Mouse (Mus musculus): Measurements from ENCODE around the gene Tmem237.

Tmem237 gene

DNA sequence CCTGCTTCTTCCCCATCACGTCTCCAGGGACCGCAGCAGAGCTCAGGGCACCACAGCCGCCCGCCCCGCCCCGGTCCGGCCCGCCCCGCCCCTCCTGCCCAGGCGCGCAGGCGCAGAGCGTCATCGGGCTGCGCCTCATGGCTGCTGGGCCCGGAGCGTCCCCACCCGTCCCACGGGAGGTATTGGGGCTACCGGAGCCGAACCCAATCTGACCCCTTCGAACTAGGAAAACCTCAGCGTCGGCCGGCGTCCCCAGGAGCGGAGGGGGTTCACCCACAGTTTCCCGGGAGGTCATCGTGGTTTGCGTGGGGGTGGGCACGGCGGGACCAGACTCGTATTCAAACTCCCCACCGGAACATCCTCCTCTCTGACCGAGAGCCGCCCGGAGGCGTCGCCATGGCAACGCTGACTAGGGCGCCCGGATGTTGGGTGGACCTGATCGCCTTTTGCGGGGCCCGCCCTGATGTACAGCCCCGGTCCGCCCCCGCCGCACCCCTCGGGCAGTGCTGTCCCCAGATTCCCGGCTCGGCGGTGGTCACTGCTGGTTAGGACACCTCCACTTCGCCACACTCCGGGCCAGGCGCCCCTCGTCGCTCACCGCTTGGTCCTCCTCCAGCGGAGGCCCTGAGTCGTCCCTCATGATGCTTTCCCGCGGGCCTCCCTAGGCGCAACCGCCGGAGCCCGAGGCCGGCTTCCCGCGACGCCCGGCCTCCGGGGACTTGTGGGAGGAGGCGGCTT lies at the start of gene Tmem237:
Gene Tmem237 (minus strand): TSS at position 689 of the 738 bp plus-strand sequence.
- DNase-seq: peak; percentile 84 to 86

DNA sequence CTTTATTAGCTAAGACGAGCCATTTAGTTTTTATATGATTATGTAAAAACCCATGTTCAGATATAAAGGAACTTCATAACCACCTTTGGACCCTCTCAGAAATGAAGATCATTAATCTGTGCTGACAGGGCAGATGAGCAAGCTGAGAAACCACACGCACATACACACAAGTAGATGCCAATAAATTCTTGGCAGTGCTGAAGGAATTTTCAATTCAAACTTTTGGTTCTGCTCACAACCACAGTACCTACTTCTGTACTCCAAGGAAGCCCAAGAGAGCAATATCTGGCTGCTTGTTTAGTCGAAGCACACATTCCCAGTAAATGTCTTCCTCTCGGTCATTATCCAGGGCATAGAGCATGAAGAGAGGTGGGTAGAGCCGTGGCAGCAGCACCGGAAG lies 49.4 kb upstream of the Tmem237 start:
- DNase-seq: no peak

DNA sequence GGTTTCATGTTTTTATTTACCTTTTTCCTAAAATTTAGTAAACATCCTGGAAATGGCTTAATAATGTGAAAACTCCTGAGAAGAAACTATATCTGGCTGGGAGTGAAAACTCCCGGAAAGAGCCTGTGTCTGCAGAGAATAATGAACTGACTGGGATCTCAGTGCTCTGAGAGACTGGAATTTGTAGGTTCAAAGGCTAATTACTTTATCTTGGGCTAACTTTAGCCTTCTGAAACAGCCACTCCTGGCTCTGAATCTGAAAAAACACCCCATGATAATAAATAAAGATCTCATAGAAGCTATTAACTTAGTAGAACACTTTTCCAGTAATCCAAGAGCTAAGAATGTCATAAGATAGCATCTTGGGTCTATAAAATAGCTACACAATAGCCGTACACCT lies 48.3 kb upstream of the Tmem237 start:
- DNase-seq: no peak

DNA sequence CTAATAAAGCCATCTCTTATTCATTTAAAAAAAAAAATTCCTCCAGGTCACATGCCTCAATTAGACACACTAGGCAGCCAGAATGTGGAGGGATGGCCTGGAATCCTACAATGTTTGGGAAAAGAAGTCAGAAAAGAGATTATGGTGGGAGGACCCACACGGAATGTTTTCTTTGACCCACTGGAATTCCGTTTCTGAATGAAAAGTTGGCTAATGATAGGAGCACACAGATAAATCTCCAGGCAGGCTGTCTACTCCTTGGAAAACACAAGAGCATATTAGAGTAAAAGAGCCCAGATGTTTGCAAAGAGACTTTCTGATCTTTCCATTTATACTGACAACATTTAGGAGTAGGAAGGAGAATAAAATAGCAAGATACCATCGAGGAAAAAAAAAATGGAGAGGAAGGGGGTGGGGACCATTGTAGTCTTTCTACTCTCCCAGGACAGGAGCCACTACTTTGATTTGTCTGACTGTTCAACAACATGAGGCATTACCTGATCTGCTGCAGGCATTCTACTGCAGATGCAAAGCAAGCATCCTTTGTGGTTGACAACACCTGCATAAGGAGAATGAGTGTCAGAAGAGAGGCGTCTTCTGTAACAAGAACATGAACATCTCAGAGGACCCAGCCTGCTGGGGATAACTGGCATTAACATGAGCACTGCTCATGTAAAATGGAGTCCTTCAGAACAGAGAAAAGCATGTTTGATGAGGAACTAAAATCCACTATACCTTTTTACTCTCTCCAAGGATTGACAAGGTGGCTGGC lies 47.6 kb upstream of the Tmem237 start:
- no peak for DNase-seq

DNA sequence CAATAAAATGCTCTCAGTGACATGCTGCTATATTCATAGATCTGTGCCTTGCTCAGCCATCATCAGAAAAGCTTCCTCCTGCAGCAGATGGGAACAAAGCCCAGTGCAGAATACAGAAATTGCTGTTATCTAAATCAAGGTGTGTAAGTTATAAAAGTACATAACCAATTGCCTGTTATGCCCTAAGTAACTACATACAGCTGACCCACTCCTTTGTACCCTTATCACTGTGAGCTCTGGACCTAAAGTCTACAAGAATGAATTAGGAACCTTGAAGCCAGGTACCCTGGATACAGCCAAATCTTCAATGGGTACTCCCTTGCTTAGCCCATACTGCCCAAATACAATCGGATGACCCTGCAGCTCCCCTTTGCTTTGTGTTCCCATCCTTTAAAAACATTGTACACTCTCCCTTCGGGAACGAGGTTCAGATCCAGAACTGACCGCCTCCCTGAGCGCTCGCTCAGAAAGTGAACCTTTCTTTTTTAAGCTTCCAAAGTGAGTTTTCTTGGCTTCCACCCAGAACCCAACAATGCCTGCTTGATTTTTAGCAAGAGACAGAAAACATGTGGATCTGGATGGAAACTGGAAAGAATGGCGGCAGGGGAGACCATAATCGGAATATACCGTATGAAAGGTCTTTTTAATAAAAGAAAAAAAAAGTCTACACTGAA lies 46.2 kb upstream of the Tmem237 start:
- no peak for DNase-seq

DNA sequence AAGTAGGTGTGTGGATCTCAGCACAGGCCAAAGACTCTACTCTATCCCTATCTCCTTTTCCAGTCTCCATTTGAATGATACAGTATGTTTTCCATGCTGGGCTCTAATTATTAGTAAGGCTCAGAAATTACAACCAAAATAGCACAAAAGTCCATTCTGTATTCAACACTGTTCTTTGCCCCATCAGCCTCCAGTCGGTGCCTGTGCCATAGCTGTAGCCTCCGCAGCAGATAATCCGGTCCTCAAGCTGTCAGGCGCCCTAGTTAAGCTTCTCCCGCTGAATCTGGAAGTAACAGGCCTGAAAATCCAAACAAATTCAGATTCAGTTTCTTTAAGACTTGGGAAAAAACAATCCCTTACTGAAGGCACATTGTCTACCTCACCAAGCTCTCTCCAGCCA lies 43.7 kb upstream of the Tmem237 start:
- DNase-seq: no peak

DNA sequence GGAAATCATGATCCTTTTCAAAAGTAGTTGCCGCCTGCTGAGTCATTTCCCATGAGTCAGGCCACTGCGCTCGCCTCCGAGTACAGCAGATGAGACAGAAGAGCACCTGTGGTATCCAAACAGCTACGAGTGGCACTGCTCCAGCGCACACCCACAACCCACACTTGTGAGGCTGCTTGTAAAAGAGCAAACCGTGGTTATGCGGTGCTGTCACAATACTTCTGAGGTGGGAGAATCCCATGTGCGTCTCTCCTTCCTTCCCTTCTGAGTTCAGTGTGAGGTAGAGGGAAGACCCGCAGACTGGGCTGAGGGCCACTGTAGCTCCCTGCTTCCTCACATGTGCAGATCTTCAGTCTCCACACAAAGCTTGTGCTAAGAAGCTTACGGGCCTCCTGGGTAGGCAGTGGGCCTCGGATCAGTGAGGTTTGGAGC lies 42.8 kb upstream of the Tmem237 start, which contains the start of gene Mpp4:
Gene Mpp4 (minus strand): TSS at position 360 of the 432 bp plus-strand sequence.
- DNase-seq: no peak

DNA sequence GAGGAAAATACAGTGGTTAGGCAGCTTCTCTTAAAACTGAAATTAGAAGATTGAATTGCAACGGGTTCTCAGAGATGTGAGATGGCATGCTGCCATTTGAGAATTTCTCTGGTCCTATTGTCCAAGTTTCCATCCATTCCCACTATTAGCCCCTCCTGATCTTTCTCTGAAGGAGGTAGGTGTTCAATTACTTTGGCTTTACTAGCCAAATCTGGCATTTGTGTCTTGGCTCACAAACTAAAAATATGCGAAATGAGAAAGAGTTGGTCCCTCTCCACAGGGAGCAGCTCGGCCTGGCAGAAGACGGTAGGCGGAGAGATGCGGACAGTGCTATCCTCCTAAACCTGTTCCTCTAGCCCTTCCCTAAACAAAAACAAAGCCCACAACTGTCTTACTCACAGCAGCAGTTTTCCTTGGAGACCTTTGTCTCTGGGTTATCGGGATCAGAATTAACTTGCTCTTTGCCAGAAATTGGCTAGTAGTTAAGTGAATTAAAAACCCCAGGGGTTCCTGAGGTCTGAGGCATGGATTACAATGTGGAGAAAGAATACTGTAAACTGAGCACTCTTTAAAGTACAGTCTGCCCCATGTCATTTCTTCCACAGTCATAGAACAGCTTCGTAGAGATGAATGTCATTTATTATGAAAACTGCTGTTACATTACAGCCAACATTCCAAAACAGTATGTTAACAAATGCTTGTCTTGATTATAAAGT lies 42.3 kb upstream of the Tmem237 start:
- no peak for DNase-seq

DNA sequence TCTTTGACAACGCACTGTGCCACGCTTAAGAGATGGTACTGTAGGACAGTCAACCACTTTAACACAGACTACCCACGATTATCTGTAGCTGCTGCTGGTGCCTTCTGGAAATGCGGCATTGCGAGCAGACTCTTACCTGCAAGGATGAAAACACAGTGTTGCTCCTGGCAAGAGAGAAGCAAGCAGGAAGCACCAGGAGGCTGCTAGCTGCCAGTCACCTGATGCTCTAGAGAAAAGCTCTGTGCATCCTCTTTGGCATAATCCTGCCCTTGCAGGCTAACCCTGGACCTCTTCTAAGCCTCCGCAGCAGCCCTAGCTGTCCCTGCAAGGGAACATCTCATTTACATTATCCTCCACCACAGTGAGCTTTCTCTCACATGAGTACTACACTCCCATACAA lies 41.2 kb upstream of the Tmem237 start:
- no peak for DNase-seq

DNA sequence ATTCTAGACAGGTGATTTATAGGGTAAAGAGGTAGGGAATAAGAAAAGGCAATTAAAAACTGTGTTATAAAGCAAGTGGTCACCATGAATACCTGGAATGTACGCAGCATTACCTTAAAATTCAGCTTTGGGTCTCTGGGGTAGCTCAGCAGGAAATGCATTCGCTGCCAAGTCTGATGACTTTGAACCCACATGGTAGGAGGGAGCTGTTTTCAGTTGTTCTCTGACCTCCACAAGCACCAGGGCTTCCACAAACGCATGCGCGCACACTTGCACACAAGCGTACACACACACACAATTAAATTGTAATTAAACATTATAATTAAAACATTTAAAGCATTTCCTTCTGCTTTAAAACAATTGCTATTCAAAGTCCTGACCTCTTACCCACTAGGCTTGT lies 40.7 kb upstream of the Tmem237 start:
- DNase-seq: no peak

DNA sequence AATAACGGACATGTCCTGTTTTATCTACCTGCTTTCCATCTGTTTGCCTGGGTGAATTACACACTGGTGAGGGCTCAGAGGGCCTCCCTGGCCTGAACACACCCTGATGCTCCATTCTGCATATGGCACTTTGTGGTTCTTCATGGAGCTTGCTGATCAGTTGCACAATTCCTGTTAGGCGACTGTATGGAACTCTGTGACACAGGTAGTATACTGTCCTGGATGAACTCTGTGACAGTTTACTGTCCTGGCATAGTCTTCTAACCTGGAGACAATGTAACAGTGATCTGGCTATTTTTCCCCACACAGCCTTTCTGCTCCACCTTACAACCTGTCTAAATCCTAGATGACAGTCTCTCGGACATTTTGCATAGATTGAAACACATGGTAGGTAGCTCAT lies 38.9 kb upstream of the Tmem237 start:
- DNase-seq: no peak

DNA sequence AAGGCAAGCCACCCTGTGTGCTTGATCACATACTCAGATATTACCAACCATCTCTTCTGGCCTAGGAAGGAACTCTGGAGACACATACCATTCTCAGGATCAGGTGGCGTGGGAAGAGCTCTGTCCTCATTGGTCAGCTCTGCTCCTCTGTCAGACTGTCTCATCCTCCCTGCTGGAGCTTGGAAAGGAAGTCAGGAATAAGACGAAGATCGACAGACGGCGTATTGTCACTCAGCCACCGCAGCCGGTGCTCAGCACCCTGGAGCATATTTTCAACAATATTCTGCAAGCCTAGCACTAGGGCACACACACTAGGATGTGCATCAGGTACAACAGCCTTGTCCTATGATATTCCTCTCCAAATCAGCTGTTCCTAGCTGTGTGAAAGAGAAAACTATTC lies 38.3 kb upstream of the Tmem237 start:
- DNase-seq: no peak

DNA sequence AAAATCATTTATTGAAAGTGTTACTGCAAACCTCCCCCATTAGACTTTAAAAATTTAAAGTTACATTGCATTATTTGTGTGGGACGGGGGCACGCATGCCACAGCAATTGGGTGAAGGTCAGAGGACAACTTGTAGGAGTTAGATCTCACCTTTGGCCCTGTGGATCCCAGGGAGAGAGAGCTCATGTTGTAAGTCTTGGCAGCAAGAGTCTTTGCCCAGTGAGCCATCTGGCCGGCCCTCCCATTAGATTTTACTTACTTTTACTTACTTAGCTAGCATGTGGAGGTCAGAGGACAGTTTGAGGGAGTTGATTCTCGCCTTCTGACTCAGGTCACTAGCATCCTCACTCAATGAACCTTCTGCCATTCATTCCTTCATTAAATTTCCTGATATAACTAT lies 37.6 kb upstream of the Tmem237 start:
- no peak for DNase-seq

DNA sequence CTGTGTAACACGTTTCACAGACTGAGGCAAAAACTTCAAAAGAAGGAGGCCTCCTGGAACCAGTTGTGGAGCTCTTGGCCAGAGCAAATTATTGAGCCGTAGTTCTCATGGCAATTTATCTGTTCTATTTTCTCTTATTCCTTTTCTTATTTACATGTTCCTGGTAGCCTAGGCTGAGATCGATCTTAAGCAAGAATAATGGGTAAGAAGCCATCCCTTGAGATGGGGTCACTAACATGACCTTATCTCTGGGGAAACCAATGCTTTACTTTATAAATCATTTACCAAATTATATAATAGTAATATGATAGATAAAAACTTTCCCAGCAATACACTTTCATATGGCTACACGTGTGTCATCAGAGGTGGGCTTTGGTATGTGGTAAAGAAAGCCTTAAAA lies 32.1 kb upstream of the Tmem237 start:
- no peak for DNase-seq

DNA sequence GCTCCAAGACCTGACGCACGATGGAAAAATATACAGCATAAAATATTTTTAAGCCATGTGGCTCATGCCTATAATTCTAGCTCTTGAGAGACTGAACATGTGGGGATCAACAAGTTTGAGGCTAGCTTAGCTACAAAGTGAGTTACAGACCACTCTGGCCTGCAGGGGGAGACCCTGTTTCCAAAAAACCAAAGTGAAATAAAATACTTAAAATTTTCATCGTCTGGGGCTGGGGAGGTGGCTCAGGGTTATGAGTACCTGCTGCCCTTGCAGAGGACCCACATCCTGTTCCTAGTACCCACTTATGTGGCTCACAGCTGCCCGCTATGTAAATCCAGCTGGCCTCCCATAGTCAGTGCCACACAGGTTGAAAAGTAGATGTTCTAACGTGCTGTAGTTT lies 30.3 kb upstream of the Tmem237 start:
- DNase-seq: no peak

DNA sequence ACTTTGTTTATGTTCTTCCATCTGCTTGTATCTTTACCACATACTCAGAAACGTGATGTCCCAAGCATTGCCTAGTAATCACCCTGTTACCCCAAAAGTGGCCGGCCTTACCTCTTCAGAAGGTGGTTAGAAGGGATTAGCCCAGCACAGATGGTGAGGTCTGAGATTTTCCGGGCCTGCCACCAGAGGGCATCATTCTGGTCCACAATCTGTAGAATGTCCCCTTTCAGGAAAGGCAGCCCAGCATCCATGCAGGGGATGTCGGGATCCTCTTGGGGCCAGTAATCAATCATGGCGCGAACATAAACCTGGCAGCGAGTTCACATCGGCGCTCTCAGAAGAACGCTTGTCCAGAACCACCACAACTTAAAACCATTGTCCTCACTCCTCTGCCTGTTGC lies 24.3 kb upstream of the Tmem237 start:
- DNase-seq: peak in 1 of 2 experiments; percentile 33

DNA sequence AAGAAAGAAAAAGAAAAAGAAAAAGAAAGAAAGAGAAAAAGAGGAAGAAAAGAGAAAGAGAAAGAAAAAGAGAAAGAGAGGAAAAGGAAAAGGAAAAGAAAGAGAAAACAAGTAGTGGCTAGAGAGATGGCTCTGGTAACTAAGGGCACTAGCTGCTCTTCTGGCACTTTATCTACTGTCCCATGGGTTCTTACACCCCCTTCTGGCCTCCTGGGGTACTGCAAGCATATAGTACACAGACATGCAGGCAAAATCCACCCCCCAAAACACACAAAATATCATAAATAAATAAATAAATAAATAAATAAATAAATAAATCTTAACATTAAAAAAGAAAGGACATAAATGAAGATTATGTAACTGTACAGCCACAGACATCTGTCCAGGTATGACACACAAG lies 22.6 kb upstream of the Tmem237 start:
- peak; percentile 32 to 72 for DNase-seq

DNA sequence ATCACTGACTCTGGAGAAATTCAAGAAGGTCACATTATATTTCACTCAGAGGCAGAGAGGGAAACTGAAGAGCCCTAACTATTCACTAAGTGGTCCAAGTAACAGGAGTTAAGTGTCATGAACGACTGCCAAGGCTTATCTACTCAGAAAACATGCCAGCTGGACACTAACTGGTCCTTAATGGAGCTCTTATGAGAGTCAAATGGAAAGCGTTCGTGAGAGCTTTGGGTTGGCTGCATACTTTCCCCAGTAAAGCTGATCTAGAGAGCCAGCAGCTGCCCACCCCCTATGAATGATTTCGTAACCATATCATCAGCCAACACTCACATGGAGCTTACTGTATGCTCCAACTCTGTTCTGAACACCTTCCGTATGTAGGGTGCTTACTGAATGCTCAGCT lies 14.2 kb upstream of the Tmem237 start:
- no peak for DNase-seq

DNA sequence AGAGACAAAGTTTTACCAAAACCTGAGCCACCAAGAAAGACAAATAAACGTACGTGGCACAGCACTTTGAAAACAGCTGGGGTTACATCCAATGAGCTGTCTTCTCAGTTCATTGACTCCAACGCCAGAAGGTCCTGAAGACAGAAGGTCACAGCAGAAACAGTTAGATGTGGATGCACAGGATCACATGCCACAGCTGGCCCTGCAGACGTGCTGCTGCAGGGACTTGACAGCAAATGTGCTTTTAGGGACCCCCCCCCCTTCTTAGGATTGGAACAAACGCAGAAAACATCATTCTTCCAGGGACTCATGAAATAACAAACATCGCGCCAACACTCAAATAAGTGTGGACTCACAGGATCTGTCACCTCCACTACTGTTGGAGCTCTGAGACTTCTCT lies 8.7 kb upstream of the Tmem237 start:
- DNase-seq: no peak

DNA sequence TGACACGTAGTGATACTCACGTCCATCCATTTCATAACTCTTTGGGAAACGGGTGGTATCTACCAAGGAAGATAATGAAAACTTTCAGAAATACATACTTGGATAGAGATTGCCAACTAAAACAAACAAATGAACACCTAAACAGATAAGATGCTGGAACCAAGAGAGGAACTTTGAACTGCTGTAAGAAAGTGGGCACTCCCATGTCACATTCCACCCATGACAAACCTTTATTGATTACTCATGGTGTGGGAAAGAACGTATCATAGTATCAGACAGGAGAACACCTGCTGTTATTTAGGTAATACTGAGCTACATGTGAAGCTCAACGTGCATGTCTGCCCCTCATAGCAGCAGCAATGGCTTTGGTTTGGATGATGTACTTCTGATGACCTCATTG lies 5.3 kb upstream of the Tmem237 start:
- no peak for DNase-seq

DNA sequence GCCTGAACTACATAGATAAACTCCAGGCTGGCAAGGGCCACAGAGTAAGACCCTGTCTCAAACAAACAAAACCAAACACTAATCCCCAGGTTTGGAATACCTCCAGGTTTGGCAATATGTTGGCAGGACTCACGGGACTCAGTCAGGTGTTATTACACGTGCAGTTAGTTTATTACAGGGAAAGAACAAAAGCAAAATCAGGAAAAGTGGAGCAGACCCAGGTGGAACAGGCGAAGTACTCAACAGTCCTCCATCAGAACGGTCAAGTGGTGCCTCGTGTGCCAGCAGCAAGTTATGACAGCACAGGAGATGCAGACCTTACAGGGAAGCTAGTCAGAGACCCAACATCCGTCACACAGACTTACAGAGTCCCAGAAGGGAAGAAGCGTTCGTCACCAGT lies 9.7 kb downstream of the Tmem237 start:
- DNase-seq: no peak

DNA sequence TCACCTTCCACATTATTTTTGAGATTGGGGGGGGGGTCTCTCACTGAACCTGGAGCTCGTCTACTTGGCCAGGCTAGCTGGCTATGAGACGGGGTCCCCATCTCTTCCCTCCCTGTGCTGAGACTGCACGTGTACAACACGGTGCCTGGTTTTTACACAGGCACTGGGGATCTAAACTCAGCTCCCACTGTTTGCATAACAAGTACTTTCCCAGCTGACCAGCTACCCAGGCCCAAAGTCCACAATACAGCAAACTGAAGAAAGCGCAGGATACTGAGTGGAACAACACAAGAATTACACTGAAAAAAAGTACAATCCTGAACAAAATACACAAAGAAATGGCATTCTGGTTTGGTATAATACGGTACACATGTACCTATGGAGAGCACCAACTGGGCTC lies 18.1 kb downstream of the Tmem237 start:
- DNase-seq: no peak

DNA sequence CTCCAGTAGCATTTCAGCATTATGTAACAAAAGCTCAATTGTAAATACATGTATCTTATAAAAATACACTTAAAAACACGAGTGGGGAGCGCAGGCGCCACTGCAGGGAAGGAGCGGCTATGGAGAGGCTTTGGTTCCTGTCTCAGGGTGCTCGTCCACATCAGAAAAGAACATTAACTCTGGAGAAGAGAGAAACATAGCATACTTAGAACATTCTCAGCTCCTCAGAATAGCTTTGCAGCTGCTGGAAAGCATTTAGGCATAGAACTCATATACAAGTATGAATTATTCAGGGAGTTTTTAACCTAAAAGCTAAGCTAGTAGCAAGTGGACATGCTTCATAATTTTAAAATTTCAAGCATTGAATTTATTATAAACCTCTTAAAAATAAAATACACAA lies 19.2 kb downstream of the Tmem237 start:
- no peak for DNase-seq

Measured in spleen, adult 18-20 months (tissue).